Mouse (Mus musculus) T-helper 17 cell (primary cell): ENCODE results near the gene Yars.

Source experiments
- in situ Hi-C, 2 experiments: fragments of 300-600 bp; cut with MboI, MseI; formaldehyde crosslinking; loops; 1 replicate in 1 of 2; 2 replicates in 1 of 2; pipeline ENCODE4 v1.15.1; 2025; ENCODE audit warnings: high pct_unique_total_duplicates in 2 of 2

Gene Yars

DNA sequence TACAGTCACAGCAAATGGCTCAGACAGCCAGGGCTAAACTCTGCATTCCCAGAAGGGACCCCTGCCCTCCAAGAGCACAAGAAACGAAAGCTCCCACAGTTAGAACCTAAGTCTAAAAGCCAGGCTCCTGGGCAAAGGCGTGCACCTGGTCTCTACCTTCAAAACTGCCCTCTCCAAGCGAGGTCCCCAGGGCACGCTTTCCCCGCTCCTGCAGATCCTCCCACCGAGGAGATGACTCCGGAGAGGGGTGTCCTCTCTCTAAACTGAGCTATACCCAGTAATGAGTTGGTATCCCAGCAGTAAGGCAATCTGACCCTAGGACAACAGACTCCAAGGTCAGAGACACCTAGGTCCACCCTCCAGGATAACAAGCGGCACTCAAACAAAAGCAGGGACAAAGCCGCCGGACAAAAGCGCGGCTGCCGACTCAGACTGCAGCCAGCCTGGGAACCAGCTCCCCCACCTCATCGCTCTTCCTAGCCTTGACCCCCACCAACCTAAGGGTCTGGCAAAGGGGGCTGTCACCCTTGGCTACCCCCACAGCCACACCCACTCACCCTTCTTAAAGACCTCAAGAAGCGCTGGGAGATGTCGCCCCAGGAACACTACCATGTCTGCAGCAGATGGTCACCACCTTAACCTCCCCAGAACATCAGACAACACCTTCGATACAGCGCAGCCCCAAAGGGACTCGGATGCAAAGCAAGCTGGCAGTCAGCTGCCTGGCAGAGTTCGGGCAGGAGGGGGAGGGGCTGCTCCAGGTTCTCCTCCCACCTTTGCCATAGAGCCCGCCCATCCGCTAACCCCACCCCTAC is 37.8 kb downstream of the Yars start:
- in situ Hi-C loops = no loop called here

DNA sequence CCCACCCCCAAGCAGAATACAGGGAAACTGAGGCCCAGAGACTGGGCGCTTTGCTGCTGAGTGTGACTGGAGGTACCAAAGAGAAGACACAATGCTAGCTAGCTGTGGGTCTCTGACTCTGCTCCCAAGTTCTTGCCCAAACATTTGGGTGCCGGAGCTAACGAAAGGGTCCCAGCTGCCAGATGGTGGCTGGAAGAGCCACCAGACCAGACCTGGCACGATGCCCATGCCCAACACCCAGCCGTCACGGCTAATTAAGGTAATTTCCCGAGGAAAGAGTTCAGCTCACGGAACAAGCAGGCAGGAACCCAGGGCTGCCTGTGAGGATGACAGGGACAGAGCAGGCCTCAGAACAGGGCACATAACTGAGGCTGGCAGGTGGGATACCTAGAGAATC is 38.4 kb downstream of the Yars start:
- in situ Hi-C loops = no loop called here

DNA sequence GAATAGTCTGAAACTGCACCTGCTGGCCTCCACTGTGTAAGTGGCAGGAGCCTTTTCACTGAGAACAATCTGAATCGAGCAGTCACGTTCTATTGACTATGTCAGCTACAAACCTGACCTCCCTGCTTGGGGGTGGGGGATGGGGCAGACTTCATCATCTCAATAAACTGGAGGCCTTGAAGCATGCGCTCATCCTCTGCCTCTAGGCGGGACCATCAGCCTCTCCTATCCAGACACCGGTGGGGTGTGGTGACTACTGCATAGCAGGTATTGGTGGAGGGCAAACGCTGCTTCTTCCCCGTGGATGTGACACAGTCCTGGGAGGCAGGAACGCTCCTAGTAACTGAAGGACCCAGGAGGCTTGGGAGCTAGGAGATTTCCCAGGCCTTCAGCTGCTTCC is 41.4 kb downstream of the Yars start:
- in situ Hi-C loops = no loop called here

DNA sequence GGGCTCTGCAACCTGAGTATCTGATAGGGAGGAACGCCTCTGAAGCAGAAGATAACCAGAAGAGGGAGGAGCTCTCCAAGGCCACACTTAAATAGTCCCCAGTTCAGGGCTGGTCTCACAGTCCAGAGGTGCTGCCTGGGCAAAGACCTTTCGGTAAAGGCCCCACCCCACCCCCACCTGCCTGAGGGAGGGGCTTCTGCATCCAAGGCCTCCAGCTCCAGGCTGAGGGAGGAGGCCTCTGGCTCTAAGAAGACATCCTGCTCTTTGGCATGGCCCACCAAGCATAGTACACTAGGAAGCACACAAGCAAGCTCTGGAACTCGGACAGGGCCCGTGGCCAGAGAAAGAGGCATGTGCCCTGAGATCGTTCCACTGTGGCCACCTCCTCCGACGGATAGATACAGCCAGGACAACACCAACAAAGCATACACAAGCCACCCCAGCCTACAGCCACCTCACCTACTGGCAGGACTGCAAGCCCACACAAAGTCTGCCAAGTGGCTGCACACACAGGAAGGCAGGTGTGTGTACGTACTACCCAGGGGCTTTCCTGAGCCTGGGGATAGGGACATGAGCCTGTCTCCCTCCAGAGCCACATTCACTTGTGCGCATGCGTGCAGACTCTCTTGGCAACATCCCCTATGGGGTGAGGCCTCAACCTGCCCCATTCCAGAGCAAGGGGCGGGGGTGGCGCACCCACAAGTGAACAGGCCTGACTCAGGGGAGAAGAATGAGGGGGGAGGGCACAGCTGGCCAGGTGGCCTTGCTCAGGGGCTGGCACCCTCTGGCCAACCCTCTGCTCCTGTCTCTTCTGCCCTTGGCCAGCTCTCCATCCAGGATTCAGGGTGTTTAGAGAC is 42.3 kb downstream of the Yars start:
- in situ Hi-C loops = no loop called here

DNA sequence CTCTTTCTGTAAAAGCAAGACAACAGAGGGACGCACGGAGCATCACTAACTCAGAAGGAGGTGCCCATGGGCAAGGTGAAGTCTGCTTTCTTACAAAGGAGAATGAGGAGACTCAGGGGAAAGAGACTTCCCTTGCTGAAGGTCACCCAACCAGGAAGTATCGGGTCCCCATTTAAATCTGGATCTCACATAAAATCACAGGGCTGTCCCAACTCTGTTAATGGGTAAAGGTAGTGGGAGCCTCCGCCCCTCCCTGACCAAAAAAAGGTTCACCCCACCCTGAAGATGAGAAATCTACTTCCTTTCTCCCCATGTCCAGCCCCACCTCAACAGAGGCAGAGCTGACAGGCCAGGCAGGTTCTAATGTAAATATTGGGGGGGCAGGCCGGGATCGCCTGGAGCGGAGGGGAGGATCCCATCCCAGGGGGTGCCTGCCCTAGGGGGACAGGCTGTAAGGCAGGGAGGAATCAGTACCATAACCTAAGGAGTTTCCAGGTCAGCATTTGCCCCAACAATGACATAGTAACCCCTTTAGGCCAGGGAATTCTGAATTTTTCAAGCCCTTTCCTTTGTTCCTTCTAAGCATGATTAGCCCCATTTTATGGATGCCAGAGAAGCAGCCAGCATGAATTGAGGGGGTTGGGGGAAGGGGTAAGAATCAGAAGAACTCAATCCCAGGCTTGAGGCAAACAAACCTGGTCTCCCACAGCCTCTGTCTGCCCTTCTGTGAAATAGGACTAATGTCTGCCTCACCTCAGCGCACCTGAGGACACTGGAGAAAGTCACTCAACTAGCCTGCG is 43.2 kb downstream of the Yars start:
- in situ Hi-C loops = no loop called here

DNA sequence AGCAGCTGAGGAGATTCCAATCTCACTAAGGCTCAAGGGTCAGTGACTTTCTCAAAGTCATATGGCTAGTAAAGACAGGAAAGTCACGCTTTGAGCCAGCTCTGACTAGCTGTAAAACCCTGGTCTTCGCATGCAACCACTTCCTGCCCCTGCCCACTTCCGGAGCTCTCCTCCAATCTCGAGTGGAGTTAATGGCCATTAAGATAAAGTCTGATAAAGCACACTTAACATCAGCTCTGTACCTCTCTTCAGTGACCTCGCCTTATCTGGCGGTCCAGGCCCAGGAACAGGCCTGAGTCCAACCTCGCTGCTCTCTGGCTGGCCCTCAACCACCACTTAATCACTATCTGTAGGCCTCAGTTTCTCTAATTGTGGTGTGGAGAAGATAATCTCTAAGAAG is 44.9 kb downstream of the Yars start:
- in situ Hi-C loops = no loop called here

DNA sequence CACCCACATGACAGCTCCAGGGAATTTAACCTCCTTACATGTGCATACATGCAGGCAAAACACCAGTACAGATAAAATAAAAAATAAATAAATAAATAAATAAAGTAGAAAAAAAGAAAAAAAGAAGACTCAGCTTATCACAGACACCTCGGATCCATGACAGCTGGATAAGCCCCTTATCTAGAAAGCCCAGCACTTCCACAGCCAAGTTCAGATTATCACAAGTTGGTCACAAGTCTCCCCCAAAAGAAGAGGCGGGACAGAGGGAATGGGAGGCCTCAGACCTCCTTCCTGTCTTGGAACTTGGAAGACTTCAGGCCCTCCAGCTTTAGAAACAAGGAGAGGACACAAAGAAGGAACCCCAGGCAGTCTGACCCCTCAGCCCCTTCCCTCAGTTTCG is 45.6 kb downstream of the Yars start:
- in situ Hi-C loops = no loop called here

DNA sequence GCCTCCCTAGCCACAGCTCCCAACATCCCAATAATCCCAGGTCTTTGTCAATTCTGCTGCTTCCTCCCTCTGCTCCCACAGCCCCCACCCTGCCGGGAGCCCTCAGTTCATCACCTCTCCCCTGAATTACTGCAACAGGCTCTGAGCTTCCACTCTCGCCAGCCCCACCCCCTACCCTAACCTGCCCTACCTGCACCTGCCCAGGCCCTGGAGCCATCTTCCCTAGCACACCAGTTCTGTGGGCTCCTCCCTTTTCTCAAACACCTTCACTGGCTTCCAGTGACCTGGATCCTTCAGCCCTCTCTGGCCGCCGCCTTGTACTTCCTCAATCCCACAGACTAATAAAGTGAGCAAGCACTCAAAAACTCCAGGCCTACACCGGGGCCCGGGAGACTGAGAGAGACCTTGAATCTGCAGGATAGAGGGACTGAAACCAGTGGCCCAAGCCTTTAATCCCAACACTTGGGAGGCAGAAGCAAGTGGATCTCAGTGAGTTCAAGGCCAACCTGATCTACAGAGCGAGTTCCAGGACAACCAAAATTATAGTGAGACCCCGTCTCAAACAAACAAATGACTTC is 46.8 kb downstream of the Yars start:
- in situ Hi-C loops = no loop called here

DNA sequence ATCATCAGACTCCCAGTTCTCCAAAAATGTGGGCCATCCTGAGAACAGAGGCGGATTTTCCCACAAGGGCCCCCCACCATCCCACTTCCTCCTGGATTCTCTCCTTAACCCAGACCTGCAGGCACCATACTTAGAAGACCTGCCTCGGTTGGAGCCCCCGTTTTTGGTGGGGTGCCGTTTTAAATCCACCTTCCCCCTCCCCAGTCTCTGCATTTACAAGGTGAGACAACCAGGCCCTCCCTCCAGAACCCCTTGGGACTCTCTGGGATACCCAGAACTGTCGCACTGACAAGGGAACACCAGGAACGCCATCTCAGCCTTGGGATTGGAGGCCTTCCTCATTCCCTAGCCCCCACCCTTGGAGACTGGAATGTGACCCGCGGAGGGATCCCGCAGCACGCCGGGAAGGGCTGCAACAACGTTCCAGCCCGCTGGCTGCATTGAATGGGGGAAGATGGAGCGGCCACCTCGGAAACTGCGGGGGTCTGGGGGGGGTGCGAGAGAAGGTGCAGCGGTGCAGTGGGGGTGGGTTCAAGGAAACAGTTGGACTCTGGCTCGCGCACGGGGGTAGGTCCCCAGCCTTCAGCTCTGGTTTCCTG is 48.4 kb downstream of the Yars start:
- in situ Hi-C loops = no loop called here

DNA sequence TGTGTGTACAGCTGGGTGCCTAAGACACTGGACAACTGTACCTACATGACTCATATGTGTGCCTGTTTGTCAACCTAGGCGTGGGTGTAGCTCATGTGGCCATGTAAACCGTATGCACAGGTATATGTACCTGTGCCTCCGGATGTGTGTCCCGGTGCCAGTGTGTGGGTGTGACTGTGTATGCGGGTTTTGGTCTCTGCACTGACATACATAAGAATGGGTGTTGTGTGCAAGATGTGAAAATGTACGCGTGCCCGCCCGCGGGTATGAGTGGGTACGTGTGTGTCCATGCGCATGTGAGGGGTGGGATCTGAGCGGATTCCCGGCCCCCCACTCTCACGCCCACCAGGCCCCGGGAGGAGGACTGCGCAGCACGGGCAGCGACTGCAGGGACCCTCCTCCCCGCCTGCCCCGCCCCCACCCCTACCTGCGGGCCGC is 49.0 kb downstream of the Yars start:
- in situ Hi-C loops = no loop called here

DNA sequence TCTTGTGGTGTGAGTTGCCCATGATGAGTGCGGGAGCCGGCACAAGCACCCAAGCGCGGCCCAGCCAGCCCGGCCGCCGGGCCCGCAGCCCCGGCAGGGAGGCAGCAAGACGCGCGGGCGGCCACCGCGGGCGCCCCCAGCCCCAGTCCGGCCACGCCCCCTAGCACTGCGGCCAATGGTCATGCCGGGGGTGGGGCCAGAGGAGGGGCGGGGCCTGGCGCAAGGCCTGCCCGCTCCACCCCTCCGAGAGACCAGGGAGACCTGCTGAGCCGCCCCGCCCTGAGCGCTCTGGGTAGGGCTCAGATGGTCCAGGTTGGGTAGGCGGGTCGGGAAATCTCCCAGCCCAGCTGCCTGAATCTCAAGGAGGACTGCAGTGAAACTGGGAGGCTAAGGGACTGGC is 49.5 kb downstream of the Yars start:
- in situ Hi-C loops = no loop called here

DNA sequence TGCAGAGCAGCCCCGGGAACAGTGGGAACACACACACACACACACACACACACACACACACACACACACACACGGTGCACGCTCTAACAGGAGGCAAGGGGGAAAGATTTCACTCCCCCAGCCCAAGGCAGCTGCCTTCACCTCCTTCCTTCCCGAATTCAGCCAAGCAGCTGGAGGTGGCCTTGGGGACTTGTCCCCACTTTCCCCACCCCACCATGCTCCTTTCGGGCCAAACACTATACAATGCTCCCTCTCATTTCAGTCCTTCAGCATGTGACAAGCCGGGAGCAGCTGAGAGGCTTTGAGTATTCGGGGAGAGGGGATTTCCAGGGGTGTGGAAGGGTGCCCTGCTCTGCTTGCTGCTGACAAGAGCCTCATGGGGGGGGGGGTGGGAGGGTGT is 52.3 kb downstream of the Yars start:
- in situ Hi-C loops = no loop called here

DNA sequence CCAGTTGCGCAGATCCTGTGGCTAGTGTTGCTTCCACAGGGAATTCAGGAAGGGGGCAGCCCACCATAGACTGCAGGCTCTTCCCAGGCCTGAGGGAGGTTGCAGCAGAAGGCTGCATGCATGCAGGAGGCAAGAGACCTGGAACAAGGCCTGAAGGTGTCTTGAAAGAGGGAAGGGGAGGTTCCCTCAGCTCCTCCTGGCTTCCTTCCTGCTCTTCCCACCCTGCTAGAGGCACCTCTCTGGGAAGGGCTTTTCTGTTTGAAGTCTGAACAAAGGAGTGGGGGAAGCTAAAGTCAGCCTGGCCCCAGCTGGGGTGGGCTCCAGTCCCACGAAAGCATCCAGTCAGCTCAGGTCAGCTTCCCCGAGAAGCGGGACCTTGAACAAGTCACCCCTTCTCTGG is 52.8 kb downstream of the Yars start:
- in situ Hi-C loops = no loop called here

DNA sequence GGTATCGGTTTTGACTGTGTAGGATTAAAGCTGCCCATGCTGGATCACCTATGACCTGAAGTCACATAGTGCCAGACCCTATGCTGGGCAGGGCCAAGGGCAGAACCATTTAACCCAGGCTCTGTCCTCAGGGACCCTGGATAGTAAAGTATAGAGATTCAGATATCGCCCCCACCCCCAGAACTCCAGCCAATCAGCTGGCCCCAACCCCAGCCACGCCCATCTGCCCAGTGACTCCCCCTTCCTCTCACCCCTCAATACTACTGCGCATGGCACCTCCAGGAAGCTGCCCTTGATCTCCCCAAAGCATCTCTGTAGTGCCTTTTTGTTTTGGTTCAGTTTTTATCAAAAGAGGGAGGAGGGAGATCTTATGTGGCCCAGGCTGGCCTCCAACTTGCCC is 53.2 kb downstream of the Yars start:
- in situ Hi-C loops = no loop called here

DNA sequence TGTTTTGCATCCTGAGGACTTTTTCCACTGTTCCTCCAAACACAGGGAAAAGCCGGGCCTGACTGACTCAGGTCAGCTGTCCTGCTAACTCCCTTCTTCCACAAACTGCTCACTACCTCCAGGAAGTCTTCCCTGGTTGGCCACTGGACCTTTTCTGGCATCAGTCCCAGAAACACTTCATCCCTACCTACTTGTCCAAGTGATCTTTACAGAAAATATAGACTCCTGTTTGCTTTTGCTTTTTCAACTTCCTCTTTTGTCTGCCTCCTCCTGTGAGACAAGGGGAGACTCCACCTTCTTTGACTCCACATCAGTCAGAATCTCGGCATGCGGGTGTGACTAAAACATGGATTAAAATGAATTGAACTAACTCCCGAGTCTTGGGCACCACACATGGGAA is 55.2 kb downstream of the Yars start:
- in situ Hi-C loops = no loop called here

DNA sequence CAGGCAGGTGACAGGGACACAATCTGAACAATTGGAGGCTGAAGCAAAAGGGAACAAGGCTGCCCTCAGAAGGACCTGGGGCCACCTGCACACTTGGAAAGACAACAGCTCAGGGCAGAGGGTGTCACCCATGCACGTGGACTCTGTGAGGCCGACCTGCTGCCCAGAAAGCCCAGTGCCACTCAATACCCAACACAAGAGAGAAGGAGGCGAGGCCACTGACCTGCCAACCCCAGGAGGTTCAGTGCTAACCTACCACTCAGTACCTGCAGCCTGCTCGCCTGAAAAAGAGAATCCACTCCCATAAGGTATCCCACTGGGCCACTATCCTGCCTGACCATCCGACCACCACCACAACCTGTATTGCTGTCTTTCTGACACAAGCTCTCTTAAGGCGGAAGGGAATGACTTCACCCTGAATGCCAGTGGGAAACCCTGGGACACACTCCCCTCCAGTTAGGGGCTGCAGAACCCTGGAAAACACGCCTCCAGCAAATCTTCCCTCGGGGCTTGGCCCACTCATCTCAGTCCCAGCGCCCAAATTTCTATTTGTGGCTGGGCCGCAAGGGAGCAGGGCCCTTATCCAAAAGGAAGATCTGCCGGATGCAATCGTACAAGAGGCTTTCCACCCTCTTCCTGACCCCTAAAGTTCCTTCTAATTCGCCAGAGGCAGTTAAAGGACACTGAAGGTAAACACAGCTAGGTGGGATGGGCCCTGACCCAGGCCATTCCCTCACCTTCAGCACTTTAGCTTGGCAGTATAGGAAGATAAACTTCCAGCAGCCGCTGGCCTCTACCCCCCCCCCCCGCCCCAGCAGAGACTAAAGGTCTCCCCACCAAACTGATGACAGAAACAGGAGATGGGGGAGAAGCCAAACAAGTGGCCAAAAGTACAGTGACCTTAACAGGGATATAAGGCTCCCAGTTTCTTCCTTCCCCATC is 57.1 kb downstream of the Yars start:
- in situ Hi-C loops = no loop called here

DNA sequence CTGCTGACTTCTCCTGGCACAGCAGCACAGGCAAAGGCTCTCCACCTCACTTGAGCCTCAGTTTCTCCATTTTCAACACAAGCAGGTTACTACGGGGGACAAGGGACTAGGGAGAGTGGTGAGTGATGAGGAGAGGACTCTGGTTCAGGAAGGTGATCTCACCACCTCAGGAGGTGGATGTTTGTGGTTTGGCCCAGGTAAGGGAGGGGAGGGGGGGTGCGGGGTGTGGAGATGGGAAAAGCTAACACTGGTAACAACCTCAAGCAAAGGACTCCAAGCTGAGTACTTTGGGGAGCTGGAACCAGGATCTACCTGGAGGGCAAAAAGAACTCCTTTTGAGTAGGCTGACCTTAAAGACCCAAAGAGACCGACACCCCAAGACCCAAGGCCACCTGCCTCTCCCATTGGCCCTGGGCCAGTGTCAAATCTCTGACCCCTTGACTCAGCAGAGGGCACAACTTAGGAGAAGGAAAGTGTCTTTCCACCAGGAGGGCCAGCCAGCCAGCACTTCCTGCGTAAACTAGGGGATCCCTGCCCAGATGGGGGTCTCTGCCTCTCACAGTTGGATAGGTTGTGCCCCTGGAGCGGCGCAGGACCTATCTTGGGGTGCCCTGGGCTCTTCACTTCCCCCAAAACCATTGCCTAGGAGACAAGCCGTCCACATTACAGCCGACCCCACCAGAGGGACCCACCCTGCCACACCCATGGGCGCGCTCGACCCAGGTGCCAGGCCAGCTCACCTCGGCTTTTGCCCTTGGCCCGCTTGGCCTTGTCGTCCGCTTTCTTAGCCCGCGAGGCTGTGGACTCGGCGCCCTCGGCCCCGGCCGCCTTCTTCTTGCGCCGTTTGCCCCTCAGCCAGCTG is 58.1 kb downstream of the Yars start:
- in situ Hi-C loops = no loop called here

DNA sequence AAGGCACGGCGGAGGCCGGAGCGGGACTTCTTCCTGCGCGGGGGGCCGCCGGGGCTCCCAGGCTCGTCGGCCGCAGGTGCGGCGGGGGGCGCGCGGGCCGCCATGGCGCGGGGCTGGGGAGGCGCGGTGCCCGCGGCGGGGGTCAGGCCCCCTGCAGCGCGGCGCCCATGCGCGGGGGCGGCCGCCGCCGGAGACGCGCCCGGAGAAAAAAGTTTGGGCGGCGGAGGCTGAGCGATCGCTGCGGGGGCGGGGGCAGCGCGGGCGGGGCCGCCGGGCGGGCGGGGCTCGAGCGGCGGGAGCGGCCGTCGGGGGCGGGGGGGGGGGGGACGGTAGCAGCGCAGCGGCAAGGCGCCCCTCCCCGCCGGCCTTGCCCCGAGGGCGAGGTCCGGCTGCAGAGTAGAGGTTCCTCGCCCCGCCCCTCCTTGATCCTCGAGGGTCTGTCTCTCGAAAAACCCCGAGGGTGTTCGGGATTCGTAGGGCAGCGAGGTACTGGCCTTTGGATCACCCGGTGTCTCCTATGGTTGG is 58.7 kb downstream of the Yars start:
- in situ Hi-C loops = no loop called here

DNA sequence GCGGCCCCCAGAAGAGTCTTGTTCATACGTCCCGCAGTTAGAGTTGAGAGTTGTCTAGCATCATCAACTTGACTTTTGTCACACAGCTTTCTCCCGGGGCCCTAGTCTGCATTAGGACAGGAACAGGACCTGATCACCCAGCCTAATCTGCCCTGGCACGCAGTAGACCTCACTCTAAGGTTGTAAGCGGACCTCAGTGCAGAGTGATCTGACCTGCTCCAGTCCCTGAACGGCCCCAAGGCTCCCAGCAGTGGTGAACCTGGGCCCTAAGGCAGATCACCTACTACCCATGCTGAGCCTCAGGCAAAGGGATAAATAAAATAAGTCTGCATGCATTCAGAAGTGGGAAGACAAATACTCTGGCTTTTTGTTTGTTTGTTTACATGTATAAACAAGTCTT is 59.7 kb downstream of the Yars start:
- in situ Hi-C loops = no loop called here
